Mouse (Mus musculus) naive thymus-derived CD4-positive, alpha-beta T cell, adult 2 months (primary cell): ENCODE data around the gene Atp5j2.
A peak's percentile ranks its signal among the peaks of the same experiment; 100 is the strongest.

ENCODE experiments used
- DNase-seq: peaks from one replicate; pipeline ENCODE4 v3.0.0-alpha.2; 2011; ENCODE audit warnings: low read depth

Atp5j2 gene

DNA sequence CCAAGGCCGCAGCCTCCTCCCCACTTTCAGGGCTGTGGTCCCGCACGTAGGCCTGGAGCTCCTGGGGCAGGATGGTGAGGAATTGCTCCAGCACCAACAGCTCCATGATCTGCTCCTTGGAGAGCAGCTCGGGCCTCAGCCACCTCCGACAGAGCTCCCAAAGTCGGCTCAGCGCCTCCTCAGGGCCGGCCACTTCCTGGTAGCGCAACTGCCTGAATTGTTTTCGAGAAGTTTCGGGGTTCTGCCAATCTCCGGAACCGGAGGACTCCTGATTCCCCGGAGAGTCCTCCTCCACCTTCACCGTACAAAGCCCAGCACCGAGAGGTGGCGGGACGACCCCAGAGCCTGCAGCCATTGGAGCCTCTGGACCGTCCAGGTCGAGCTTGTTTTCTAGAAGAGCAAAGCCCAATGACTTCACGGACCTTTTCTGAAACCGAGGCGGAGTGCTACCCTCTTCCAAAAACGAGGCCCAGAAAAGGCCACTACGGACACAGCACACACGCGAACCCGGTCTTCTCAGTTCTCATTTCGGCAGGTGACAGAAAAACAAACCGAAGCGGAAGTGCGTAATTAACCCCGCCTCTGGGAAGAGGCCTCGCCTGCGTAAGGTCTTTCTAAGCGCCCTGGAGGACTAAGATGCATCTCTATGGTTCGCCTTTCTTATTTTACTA lies 9.6 kb upstream of the Atp5j2 start, which contains the start of gene Zkscan14:
TSS of gene Zkscan14 (minus strand) at position 548 of the 671 bp plus-strand sequence.
- DNase-seq = peak; percentile 90

- DNase-seq = no peak
Observed at GRCm38 (mm10) chr5:145200387-145200786, 8.5 kb upstream of the Atp5j2 start.

DNA sequence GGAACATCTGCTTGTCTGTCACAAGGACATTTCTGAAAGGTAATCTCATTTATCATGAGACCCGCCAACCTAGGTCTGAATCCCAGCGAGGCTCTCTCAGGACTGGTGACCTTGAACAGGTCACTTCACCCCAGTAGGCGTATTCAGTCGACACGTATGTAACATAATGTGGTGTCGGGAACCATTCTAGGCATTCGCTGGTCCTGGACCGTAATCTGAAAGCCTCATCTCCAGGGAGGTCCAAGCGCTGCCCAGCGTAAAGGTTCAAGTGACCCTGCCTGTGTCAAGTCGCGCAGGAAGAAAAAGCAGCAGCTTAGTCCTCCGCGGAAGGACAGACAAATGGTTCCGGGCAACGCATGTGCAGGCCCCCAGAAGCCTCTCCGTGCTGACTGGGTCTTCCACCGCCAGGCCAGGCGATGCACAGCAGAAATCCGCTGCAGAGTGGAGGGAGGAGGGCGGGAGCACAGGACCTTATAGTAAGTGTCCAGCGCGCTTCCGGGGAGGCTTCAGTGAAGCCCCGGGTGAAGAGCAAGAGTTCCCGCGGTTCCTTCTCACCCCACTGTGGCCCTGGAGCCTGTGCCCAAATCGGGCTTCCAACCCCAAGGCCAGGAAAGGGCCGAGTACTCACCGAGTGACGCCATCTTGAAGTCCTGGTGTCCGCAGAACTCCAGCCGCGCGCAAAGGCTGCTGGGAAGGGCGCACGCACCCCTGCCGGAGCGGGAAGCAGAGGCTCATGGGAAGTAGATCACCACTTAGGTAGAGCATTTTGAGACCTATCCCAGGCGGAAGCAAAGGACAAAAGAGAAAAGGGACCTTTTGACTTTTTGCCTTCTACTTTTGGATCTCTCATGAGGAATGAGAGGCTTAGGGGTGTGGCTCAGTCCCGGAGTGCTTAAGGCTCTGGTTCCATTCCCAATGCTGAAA lies 725 bp downstream of the Atp5j2 start:
- DNase-seq = peak; percentile 84

DNA sequence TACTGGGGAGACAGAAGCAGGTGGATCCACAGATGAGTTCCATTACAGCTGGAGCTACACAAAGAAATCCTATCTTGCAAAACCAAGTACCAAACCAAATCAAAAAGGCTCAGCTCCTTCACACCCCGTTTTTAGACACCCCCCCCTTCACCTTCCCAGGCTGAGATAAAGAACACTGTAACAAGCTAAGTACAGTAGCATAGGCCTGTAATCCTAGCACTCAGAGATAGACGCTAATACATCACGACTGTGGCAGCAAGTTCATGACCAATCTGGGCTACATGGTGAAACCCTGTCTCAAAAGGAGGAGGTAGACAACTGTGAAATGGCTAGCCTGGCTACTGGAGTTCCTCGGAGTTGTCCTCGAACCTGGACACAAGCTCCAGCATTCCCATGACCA lies 1.5 kb downstream of the Atp5j2 start:
- no peak for DNase-seq

DNA sequence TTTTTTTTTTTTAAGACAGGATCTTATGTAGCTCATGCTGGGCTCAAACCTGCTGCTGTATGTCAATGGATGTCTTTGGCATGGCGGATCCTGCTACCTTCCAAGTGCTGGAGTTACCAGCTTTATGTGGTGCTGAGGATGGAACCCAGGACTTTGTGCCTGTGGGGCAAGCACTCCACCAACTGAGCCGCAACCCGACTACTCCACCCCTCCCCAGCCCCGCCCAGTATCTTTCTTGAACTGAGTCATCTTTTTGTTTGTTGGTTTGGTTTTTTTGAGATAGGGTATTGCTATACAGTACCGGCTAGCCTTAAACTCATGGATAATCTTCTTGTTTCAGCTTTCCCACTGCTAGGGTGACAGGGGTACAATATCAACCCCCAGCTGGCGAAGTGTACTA lies 2.4 kb downstream of the Atp5j2 start:
- no peak for DNase-seq

- DNase-seq = no peak
Observed at GRCm38 (mm10) chr5:145185244-145185643, 6.6 kb downstream of the Atp5j2 start.

- DNase-seq = no peak
Observed at GRCm38 (mm10) chr5:145178461-145178980, 13.3 kb downstream of the Atp5j2 start.

GRCm38 (mm10) chr5:145167306-145167661 lies 24.6 kb downstream of the Atp5j2 start:
- no peak for DNase-seq

DNA sequence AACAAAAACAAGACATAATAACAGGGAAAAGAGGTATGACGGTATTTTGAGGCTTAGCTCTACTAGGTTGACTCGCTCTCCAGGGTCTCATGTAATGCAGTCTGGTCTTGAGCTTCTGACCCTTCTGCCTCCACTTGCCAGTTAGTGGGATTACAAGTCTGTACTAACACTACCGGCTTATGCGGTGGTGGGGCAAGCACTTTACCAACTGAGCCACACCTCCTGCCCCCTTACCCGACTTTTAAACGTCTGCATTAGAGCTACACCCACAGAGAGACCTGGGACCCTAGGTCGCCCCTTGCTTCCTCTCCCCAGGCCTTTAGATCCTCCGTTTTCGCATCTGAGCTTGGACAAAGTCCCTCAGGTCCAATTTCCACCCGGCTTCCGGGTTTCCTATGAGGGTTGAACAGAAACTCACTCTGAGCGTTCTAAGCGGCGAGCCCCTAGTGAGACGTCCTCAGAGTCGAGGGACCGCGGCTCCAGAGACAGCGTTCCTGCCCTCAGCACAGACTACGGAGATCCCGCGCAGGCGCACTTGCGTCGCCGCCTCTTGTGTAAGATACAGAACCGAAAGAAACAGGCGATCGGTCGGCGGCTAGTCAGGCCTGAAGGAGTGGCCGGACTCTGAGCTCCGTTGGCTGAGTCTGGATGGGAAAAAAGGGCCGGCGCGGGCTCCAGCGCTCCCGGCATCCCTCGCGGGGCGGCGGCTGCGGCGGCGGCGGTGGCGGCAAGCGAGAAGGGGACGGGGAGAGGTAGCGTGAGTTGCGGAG lies 25.1 kb downstream of the Atp5j2 start, which contains the start of the genes Ptcd1 and Cpsf4:
TSS of gene Ptcd1 (minus strand) at position 573 of the 770 bp plus-strand sequence.
TSS of gene Cpsf4 (plus strand) at position 678 of the 770 bp plus-strand sequence.
- peak; percentile 99 for DNase-seq

DNA sequence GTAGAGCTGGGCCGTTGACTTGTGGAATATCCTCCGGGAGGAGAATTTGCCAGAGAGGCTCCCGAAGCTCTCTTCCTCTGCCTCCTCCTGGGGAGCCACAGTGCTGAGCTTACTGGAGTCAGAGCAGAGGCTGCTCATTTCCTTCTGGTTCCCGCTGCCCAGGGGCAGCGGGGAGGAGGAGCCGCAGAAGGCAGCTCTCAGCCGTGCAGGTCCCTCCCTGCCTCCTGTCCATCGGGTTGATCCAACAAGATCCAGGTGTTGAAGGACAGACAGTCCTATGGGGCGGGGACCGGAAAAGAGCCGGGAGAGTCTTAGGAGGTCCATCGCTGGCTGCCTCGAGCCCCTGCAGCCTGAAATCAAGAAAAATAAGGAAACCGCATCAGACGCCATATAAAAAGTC lies 26.7 kb downstream of the Atp5j2 start:
- DNase-seq = no peak

- DNase-seq = no peak
Observed at GRCm38 (mm10) chr5:145164710-145165109, 27.2 kb downstream of the Atp5j2 start.

GRCm38 (mm10) chr5:145161361-145161760 lies 30.5 kb downstream of the Atp5j2 start:
- DNase-seq = no peak

GRCm38 (mm10) chr5:145152690-145153089 lies 39.2 kb downstream of the Atp5j2 start:
- DNase-seq = no peak

DNA sequence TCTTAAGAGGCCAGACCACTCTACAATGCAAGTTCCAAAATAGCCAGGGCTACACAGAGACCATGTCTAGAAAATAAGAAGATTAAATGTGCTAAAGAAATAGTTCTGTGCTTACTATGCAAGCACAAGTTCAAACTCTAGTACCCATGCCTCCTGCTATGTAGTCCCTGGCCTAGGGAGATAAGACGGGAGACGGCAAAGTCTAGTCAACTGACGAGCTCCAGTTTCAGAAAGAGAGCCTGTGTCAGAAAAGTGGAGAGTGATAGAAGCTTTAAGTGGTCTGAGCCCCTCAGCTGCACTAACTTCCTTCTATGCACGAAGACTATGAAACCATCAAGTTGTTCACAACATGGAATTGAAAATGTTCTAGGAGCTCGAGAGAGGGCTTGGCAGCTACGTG lies 42.6 kb downstream of the Atp5j2 start:
- DNase-seq = no peak

DNA sequence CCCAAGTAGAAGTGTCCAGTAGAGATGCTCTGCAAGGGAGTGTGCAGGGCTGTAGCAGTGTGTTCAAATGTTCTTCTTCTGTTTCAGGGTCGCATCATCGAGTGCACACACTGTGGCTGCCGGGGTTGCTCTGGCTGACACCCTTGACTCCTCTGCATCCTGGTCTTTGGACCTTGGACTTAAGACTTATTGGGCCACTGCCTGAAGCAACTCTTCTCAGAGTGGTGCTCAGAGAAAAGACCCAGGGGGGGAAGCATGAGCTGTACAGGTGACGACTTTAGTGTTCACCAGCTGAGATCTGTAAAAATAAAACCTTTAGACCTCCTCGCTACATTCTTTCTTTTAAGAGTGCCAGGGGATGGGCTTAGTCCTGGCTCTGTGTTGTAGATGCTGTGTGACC lies 44.1 kb downstream of the Atp5j2 start:
- no peak for DNase-seq

DNA sequence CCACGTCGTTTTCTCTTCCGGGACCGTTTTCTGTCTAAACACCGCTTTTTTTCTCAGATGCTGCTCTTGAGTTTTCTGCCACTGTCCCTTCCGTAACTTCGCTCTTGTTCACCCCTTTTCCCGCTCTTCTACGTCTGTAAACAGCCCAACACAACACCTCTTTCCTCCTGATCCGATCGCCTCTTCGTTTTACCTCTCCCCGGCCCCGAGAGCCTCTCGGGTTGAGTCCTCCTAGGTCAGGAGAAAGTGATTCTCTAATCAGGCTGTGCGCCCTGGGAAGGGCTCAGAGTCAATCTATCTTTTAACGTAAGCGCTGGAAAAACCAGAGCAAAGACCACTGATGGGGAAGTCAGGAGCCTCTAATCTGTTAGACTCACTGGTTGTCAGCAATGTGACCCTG lies 51.3 kb downstream of the Atp5j2 start:
- DNase-seq = no peak

GRCm38 (mm10) chr5:145139571-145140519 lies 52.0 kb downstream of the Atp5j2 start, which contains the start of the genes Pdap1 and Bud31:
Gene Pdap1, minus strand, starts transcription at chr5:145140238.
Gene Bud31, plus strand, starts transcription at chr5:145140362.
- peak; percentile 98 for DNase-seq

DNA sequence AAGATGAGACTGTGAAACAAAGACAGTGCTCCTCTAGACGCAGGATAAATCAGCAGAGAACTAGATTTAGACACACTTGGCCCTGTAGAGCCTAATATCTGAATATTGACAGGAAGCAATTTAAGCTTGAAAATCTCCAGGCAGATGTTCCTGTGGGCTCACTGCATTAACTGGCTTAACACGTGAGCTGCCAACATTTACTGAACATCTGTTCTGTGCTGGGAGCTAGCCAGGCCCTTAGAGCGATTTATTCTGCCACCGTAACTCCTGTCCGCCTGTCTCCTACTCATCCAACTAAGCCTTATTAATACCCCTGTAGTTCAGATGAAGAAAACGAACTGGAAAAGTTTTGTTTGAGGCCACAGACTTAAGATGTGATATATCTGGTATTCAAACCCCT lies 53.0 kb downstream of the Atp5j2 start:
- DNase-seq = no peak
